Mouse (Mus musculus): ENCODE measurements at regions not wholly inside any gene's neighbourhood (a gene's known extent, or its start where the extent isn't known, plus 50 kb on each side); places are given as distances from the start of the nearest gene placed in this dataset.

DNA sequence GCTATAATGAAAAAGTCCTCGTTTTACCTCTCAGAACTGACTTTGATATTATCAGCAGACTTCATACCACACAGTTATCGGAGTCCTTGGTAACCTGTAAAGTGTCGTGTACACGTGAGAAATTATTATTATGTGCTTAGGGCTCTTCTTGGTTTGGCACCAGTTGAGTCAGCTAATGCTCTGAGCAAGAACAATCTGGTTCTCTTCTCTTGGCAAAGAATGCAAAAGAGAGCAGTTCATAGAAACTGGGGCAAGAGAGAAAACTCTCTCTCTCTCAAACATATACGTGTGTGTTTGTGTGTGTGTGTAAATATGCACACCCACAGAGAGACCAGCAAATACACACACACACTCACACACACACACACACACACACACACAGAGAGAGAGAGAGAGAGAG lies 378.8 kb downstream of the Brinp1 start:
- H3K4me2 ChIP-seq (ENCODE audit: low read depth, low read length), result no peak overlapping the region
- H3K4me3 ChIP-seq (ENCODE audit: low read depth, low read length), result no peak overlapping the region
- DNase-seq (ENCODE audit: low spot score) (no peak), ATAC-seq (ENCODE audit: low read depth) (no peak)
- no peak overlapping the region for H3K27ac ChIP-seq (replicated peaks; ENCODE audit: low read depth, low read length)
- H3K9me3 ChIP-seq (ENCODE audit: control insufficient read depth, low read length), result no peaks in the 10 kb centered on the region
- H3K36me3 ChIP-seq (ENCODE audit: control insufficient read depth, insufficient read depth, low read length), result no peaks in the 10 kb centered on the region
- H3K9ac ChIP-seq (ENCODE audit: low read depth, low read length), result no peak overlapping the region
- H3K27me3 ChIP-seq (replicated peaks; ENCODE audit: control insufficient read depth, insufficient read depth, low read length), result no peaks in the 10 kb centered on the region
- WGBS, result 79% methylated on average over 5 of the region's 5 CpGs
- no peaks in the 10 kb centered on the region for H3K4me1 ChIP-seq (ENCODE audit: control insufficient read depth, insufficient read depth, low read length)

DNA sequence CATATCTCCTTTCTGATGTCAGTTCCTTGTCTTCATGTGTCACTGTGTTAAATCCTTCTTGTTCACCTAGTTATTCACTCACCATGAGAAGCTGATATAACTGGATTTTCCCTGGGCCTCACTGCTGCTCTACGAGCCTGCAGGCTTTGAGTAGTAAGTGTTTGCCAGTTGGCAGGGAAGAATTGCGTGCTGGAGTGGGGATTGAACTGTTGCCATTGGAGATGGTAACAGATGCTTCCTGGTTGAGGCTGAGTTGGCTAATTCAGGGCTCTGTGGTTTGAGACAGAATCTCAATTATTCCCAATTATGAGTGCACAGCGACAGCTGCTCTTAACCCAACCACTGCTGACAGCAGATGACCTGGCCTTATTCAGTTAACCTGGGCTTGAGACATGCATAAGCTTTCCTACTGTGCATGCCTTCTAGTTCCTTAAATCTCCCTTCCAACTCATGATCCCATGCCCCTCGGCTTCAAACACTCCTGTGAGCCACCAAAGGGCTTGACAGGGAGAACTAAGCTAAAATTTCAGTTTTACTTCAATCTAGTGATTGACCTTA lies 379.5 kb downstream of the Brinp1 start:
- no peaks in the 10 kb centered on the region for H3K36me3 ChIP-seq (ENCODE audit: control insufficient read depth, insufficient read depth, low read length)
- H3K27me3 ChIP-seq (replicated peaks; ENCODE audit: control insufficient read depth, insufficient read depth, low read length), result no peaks in the 10 kb centered on the region
- ATAC-seq (ENCODE audit: low read depth) (no peak), DNase-seq (ENCODE audit: low spot score) (no peak)
- H3K4me2 ChIP-seq (ENCODE audit: low read depth, low read length), result no peak overlapping the region
- 73% methylated on average over 4 of the region's 4 CpGs for WGBS
- no peak overlapping the region for H3K27ac ChIP-seq (replicated peaks; ENCODE audit: low read depth, low read length)
- no peak overlapping the region for H3K9ac ChIP-seq (ENCODE audit: low read depth, low read length)
- no peak overlapping the region for H3K4me3 ChIP-seq (ENCODE audit: low read depth, low read length)
- no peaks in the 10 kb centered on the region for H3K9me3 ChIP-seq (ENCODE audit: control insufficient read depth, low read length)
- H3K4me1 ChIP-seq (ENCODE audit: control insufficient read depth, insufficient read depth, low read length), result no peaks in the 10 kb centered on the region

DNA sequence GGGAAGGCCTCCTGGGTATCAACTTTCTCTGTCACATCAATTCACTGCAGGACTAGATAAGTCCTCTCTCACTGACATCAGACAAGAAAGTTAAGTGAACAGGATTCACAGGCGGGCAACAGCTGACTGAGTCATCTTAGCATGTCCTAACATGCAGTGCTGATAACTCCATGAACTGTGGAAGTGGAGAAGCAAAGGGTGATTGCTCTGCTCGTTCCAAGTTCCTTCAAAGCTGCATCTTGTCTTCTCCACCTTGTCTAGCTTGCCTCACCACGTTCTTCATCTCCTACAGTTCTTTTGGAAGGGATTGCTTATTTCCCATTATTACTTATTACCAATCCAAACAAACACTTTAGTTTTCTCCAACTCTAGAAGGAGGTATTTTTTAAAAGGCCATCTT lies 380.9 kb downstream of the Brinp1 start:
- Histone ChIP-seq H3K9ac (ENCODE audit: low read depth, low read length) (no peak overlapping the region), H3K27ac (replicated peaks; ENCODE audit: low read depth, low read length) (no peak overlapping the region), H3K27me3 (replicated peaks; ENCODE audit: control insufficient read depth, insufficient read depth, low read length) (no peaks in the 10 kb centered on the region), H3K4me1 (ENCODE audit: control insufficient read depth, insufficient read depth, low read length) (no peaks in the 10 kb centered on the region), H3K36me3 (ENCODE audit: control insufficient read depth, insufficient read depth, low read length) (no peaks in the 10 kb centered on the region), H3K4me2 (ENCODE audit: low read depth, low read length) (no peak overlapping the region), H3K9me3 (ENCODE audit: control insufficient read depth, low read length) (no peaks in the 10 kb centered on the region), H3K4me3 (ENCODE audit: low read depth, low read length) (no peak overlapping the region)
- ATAC-seq (ENCODE audit: low read depth) (no peak), DNase-seq (ENCODE audit: low spot score) (no peak)
- WGBS, result 55% methylated on average over 3 of the region's 3 CpGs

DNA sequence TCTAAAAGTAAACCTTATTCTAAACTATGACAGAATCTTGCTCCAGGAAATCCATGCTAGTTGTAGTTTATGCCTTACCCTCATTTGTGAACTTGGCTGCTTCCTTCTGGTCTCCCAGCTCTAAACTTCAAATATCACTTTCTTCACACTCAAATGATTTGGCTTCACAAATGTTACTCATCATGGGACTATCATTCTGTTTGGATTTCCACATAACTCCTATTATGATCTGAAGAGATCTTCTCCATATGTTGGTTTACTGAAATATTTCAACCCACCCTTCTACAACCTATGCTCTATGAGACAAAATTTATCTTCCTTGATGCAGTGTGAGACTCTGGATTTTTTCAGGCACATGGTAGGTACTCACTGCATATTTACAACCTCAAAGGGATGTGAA lies 381.7 kb downstream of the Brinp1 start:
- no peaks in the 10 kb centered on the region for H3K27me3 ChIP-seq (replicated peaks; ENCODE audit: control insufficient read depth, insufficient read depth, low read length)
- no peaks in the 10 kb centered on the region for H3K36me3 ChIP-seq (ENCODE audit: control insufficient read depth, insufficient read depth, low read length)
- H3K4me2 ChIP-seq (ENCODE audit: low read depth, low read length), result no peak overlapping the region
- H3K4me3 ChIP-seq (ENCODE audit: low read depth, low read length), result no peak overlapping the region
- no peak overlapping the region for H3K9ac ChIP-seq (ENCODE audit: low read depth, low read length)
- no peak for ATAC-seq (ENCODE audit: low read depth)
- no peaks in the 10 kb centered on the region for H3K4me1 ChIP-seq (ENCODE audit: control insufficient read depth, insufficient read depth, low read length)
- H3K27ac ChIP-seq (replicated peaks; ENCODE audit: low read depth, low read length), result no peak overlapping the region
- H3K9me3 ChIP-seq (ENCODE audit: control insufficient read depth, low read length), result no peaks in the 10 kb centered on the region
- no peak for DNase-seq (ENCODE audit: low spot score)

DNA sequence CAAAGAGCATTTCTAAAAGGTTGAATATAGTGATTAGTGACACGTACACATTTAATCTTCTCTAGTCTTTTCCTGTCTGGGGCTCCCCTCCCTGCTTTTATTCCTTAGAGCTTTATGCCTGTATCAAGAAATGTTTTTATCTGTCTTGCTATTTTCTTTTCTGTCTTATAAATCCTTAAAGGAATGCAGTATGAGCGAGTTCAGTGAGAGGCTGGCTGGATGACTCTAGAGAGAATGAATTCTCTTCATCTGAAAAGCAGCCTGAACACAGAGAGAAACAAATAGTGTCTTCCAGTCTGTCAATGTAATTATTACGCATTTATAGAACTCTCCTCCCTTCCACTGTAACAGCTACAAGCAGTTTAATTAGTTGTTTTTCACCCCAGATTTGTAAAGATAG lies 417.9 kb downstream of the Brinp1 start:
- 58% methylated on average over 3 of the region's 3 CpGs for WGBS
- DNase-seq (ENCODE audit: low spot score) (peak; percentile 45), ATAC-seq (ENCODE audit: low read depth) (peak; percentile 65; the same call in 1 of the 2 replicates)
- no peak overlapping the region for H3K27ac ChIP-seq (replicated peaks; ENCODE audit: low read depth, low read length)
- H3K27me3 ChIP-seq (replicated peaks; ENCODE audit: control insufficient read depth, insufficient read depth, low read length), result no peaks in the 10 kb centered on the region
- no peak overlapping the region for H3K4me2 ChIP-seq (ENCODE audit: low read depth, low read length)
- H3K4me1 ChIP-seq (ENCODE audit: control insufficient read depth, insufficient read depth, low read length), result no peaks in the 10 kb centered on the region
- H3K36me3 ChIP-seq (ENCODE audit: control insufficient read depth, insufficient read depth, low read length), result no peaks in the 10 kb centered on the region
- H3K9ac ChIP-seq (ENCODE audit: low read depth, low read length), result no peak overlapping the region
- no peak overlapping the region for H3K4me3 ChIP-seq (ENCODE audit: low read depth, low read length)
- no peaks in the 10 kb centered on the region for H3K9me3 ChIP-seq (ENCODE audit: control insufficient read depth, low read length)

DNA sequence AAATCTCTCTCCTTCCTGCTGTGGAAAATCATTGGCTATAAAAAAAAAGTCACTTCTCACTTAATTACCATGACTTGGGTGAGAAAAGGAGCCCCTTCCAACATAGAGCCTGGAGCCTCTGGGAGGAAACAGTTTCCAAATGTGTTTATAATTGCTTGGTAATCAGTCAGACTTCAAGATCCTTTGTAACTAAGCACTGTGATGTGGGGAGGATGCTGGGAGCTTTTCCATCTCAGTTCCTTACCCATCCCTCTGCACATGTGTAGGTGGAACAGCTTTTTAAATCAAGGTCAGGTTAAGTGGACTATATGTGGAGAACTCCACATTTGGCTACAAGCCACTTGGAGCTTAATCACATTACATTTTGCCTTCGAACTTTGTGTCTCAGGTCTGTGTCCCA lies 418.4 kb downstream of the Brinp1 start:
- Histone ChIP-seq H3K4me3 (ENCODE audit: low read depth, low read length) (no peak overlapping the region), H3K9me3 (ENCODE audit: control insufficient read depth, low read length) (no peaks in the 10 kb centered on the region), H3K27ac (replicated peaks; ENCODE audit: low read depth, low read length) (no peak overlapping the region), H3K4me1 (ENCODE audit: control insufficient read depth, insufficient read depth, low read length) (no peaks in the 10 kb centered on the region), H3K4me2 (ENCODE audit: low read depth, low read length) (no peak overlapping the region), H3K9ac (ENCODE audit: low read depth, low read length) (no peak overlapping the region), H3K36me3 (ENCODE audit: control insufficient read depth, insufficient read depth, low read length) (no peaks in the 10 kb centered on the region), H3K27me3 (replicated peaks; ENCODE audit: control insufficient read depth, insufficient read depth, low read length) (no peaks in the 10 kb centered on the region)
- 31% methylated on average over 1 of the region's 1 CpGs for WGBS
- ATAC-seq (ENCODE audit: low read depth) (peak; percentile 41; the same call in 1 of the 2 replicates), DNase-seq (ENCODE audit: low spot score) (no peak)

DNA sequence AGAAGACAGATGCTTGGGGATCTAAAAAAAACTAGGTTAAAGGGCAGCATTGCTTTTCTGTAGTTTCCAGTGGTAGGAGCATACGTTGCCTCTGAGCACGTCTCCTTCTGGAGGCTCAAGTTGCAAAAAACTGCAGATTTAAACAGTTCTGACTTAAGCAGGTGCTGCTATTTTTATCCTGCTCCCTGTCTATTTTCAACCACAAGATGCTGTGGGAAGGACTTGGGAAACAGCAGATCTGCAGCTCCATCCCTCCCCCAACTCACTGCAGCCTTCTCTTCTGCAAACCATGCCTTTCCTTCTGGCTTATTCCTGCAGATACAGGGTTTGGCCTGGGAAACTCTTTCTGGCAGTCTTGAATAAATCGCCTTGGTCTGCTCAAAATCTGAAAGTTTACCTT lies 422.1 kb downstream of the Brinp1 start:
- Histone ChIP-seq H3K9me3 (ENCODE audit: control insufficient read depth, low read length) (no peaks in the 10 kb centered on the region), H3K4me2 (ENCODE audit: low read depth, low read length) (no peak overlapping the region), H3K27me3 (replicated peaks; ENCODE audit: control insufficient read depth, insufficient read depth, low read length) (no peaks in the 10 kb centered on the region), H3K9ac (ENCODE audit: low read depth, low read length) (no peak overlapping the region), H3K36me3 (ENCODE audit: control insufficient read depth, insufficient read depth, low read length) (no peaks in the 10 kb centered on the region), H3K4me1 (ENCODE audit: control insufficient read depth, insufficient read depth, low read length) (no peaks in the 10 kb centered on the region), H3K4me3 (ENCODE audit: low read depth, low read length) (no peak overlapping the region), H3K27ac (replicated peaks; ENCODE audit: low read depth, low read length) (no peak overlapping the region)
- ATAC-seq (ENCODE audit: low read depth), result no peak
- WGBS, result 47% methylated on average over 3 of the region's 3 CpGs
- DNase-seq (ENCODE audit: low spot score), result peak; percentile 2

DNA sequence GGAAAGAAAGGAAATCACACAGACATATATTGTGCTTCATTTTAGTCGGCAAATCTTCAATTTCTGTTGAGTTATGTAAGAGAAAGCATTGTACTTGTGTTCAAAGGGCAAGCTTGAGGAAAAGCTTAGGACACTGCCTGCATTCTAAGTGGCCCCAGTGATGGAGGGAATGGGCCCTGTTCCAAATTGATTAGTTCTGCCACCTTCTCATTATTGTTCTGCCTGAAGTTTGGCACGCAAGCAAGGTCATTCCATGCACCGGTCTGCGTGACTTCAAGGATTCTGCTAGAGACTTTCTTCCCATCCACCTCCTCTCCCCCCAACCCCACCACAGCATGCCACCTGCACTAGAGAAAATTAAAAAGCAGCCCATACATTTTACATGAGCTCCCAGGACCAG lies 466.2 kb downstream of the Brinp1 start:
- Histone ChIP-seq H3K4me2 (ENCODE audit: low read depth, low read length) (no peak overlapping the region), H3K27ac (replicated peaks; ENCODE audit: low read depth, low read length) (no peak overlapping the region), H3K9ac (ENCODE audit: low read depth, low read length) (no peak overlapping the region), H3K27me3 (replicated peaks; ENCODE audit: control insufficient read depth, insufficient read depth, low read length) (no peaks in the 10 kb centered on the region), H3K4me1 (ENCODE audit: control insufficient read depth, insufficient read depth, low read length) (no peaks in the 10 kb centered on the region), H3K9me3 (ENCODE audit: control insufficient read depth, low read length) (no peaks in the 10 kb centered on the region), H3K4me3 (ENCODE audit: low read depth, low read length) (no peak overlapping the region), H3K36me3 (ENCODE audit: control insufficient read depth, insufficient read depth, low read length) (no peaks in the 10 kb centered on the region)
- WGBS, result 65% methylated on average over 4 of the region's 4 CpGs
- DNase-seq (ENCODE audit: low spot score) (no peak), ATAC-seq (ENCODE audit: low read depth) (no peak)

DNA sequence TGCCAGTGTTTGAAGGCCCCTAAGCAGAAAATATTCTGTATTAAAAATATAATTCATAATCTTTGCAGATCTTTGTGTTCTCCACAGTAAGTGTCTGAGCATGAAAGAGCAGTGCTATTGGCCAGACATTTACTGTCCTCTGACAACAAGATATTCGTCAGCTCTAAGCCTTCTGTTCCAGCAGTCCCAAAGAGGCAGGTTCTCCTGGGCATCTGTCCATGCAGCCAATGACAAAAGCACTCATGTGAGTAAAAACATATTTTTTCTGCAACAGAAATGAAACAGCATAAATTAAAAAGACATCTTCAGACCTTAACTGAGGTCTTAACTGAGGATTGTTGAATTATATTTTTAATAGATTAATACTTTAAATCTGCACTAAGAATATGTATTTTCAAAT lies 467.3 kb downstream of the Brinp1 start:
- Histone ChIP-seq H3K4me3 (ENCODE audit: low read depth, low read length) (no peak overlapping the region), H3K27ac (replicated peaks; ENCODE audit: low read depth, low read length) (no peak overlapping the region), H3K27me3 (replicated peaks; ENCODE audit: control insufficient read depth, insufficient read depth, low read length) (no peaks in the 10 kb centered on the region), H3K4me2 (ENCODE audit: low read depth, low read length) (no peak overlapping the region), H3K9ac (ENCODE audit: low read depth, low read length) (no peak overlapping the region), H3K4me1 (ENCODE audit: control insufficient read depth, insufficient read depth, low read length) (no peaks in the 10 kb centered on the region), H3K9me3 (ENCODE audit: control insufficient read depth, low read length) (no peaks in the 10 kb centered on the region), H3K36me3 (ENCODE audit: control insufficient read depth, insufficient read depth, low read length) (no peaks in the 10 kb centered on the region)
- WGBS, result 70% methylated on average over 1 of the region's 1 CpGs
- DNase-seq (ENCODE audit: low spot score) (no peak), ATAC-seq (ENCODE audit: low read depth) (no peak)

All from embryonic facial prominence, embryonic 14.5 days (tissue).